In genomic region chr8:73225654-73226053, GRCm38 (mm10) we compare ENCODE assay signal across 20 mouse cellular contexts.
DNase-seq lines count a peak whose midpoint lies in the region; ATAC-seq and TF ChIP-seq lines count a peak whose summit lies in the region.
"Had no signal": no experiment of that assay in that cellular context is flagged by ENCODE, and none has a peak within 500 bp of the region (broad histone marks: within the 10 kb centered on the region; RNA-seq: fewer than 3 reads in every experiment).

No protein-coding gene starts in this region.

- H3K36me3 ChIP-seq in heart, postnatal 0 days (replicated peaks; ENCODE audit: control insufficient read depth, insufficient read depth, low read length): no peaks in the 10 kb centered on the region
- H3K36me3 ChIP-seq in midbrain, embryonic 16.5 days (ENCODE audit: control insufficient read depth, insufficient read depth, low read length): no peaks in the 10 kb centered on the region
- H3K36me3 ChIP-seq: midbrain, embryonic 13.5 days; neural tube, embryonic 13.5 days had no signal

- H3K27ac ChIP-seq in heart, postnatal 0 days (ENCODE audit: low read depth): 0 out of 2 replicates have a peak overlapping the region, but pooled peaks have one; percentile 17
- H3K27ac ChIP-seq in midbrain, embryonic 16.5 days (ENCODE audit: low read length): no peak overlapping the region
- H3K27ac ChIP-seq: kidney, postnatal 0 days; midbrain, embryonic 13.5 days; neural tube, embryonic 13.5 days had no signal

- no peak for TF ChIP-seq CTCF in heart, postnatal 0 days (IDR thresholded peaks at IDR 0.05; ENCODE audit: low read depth)

- H3K9me3 ChIP-seq in heart, postnatal 0 days (replicated peaks; ENCODE audit: control insufficient read depth, low read length): no peaks in the 10 kb centered on the region
- no peaks in the 10 kb centered on the region for H3K9me3 ChIP-seq in midbrain, embryonic 16.5 days (replicated peaks; ENCODE audit: control insufficient read depth, low read length, poor library complexity, severe bottlenecking)
- H3K9me3 ChIP-seq: midbrain, embryonic 13.5 days; neural tube, embryonic 13.5 days had no signal

- ATAC-seq in heart, postnatal 0 days (ENCODE audit: insufficient read depth, low read depth): no peak
- no peak for ATAC-seq in midbrain, embryonic 16.5 days
- ATAC-seq: forebrain, embryonic 16.5 days; hindbrain, embryonic 16.5 days; midbrain, embryonic 13.5 days had no signal

- no peak overlapping the region for H3K4me3 ChIP-seq in heart, postnatal 0 days (ENCODE audit: low read depth, low read length)
- H3K4me3 ChIP-seq in midbrain, embryonic 16.5 days (ENCODE audit: low read depth, low read length): no peak overlapping the region
- H3K4me3 ChIP-seq: midbrain, embryonic 13.5 days; neural tube, embryonic 13.5 days had no signal

- H3K9ac ChIP-seq in heart, postnatal 0 days (replicated peaks; ENCODE audit: low read depth, low read length): no peak overlapping the region
- H3K9ac ChIP-seq in midbrain, embryonic 16.5 days (ENCODE audit: low read depth, low read length): no peak overlapping the region
- H3K9ac ChIP-seq: midbrain, embryonic 13.5 days; neural tube, embryonic 13.5 days had no signal

- intact Hi-C loops in gastrocnemius, postnatal 36 days (cut with DNase I): no loop called here
- intact Hi-C loops in left cerebral cortex, postnatal 14 days (cut with DNase I): no loop called here

- H3K4me1 ChIP-seq in heart, postnatal 0 days (ENCODE audit: control insufficient read depth, insufficient read depth): peaks cover 18% of the 10 kb centered on the region
- H3K4me1 ChIP-seq in midbrain, embryonic 16.5 days (ENCODE audit: control insufficient read depth, insufficient read depth, low read length): peaks cover 4% of the 10 kb centered on the region; the same call in 1 of the 2 replicates
- H3K4me1 ChIP-seq: midbrain, embryonic 13.5 days; neural tube, embryonic 13.5 days had no signal

- 42% methylated on average over 2 of the region's 2 CpGs for WGBS in heart, postnatal 0 days
- WGBS in midbrain, embryonic 16.5 days: 54% methylated on average over 2 of the region's 2 CpGs

- no peak overlapping the region for H3K4me2 ChIP-seq in heart, postnatal 0 days (ENCODE audit: low read depth, low read length)
- H3K4me2 ChIP-seq in midbrain, embryonic 16.5 days (ENCODE audit: low read length): no peak overlapping the region
- H3K4me2 ChIP-seq: liver, embryonic 11.5 days; midbrain, embryonic 13.5 days; neural tube, embryonic 13.5 days had no signal

- no peak for TF ChIP-seq EP300 in heart, postnatal 0 days (IDR thresholded peaks at IDR 0.05; ENCODE audit: low read depth)

- DNase-seq in gastrocnemius, adult 18-20 months (ENCODE audit: low spot score): peak; percentile 25
- DNase-seq in gastrocnemius, postnatal 36 days: no peak
- no peak for DNase-seq in heart, postnatal 0 days (ENCODE audit: low spot score)
- no peak for DNase-seq in heart, adult 11 months
- DNase-seq in frontal cortex, postnatal 36 days (ENCODE audit: low spot score in 2 of 2): peak; percentile 16 to 74
- DNase-seq in left cerebral cortex, postnatal 14 days (ENCODE audit: low spot score in 2 of 2): peak; percentile 27 to 38
- DNase-seq: embryo, embryonic 11 days; heart, postnatal 36 days; kidney, adult 11 months; layer of hippocampus, postnatal 36 days; lung, adult 18-20 months; lung, postnatal 14 days; thymus, postnatal 25 days had no signal

- H3K27me3 ChIP-seq in heart, postnatal 0 days (ENCODE audit: control insufficient read depth, insufficient read depth, low read length): no peaks in the 10 kb centered on the region
- no peaks in the 10 kb centered on the region for H3K27me3 ChIP-seq in midbrain, embryonic 16.5 days (ENCODE audit: control insufficient read depth, insufficient read depth, low read depth, low read length)
- H3K27me3 ChIP-seq: midbrain, embryonic 13.5 days; neural tube, embryonic 13.5 days had no signal

Comparison
In these comparisons a context has a peak if more than half of its experiments do, and no peak if none do; other contexts are left out.
1. DNase-seq: peak in gastrocnemius, adult 18-20 months (single experiment), frontal cortex, postnatal 36 days (2 of 2) and left cerebral cortex, postnatal 14 days (2 of 2); none in gastrocnemius, postnatal 36 days (0 of 2), heart, postnatal 0 days (single experiment) and heart, adult 11 months (single experiment).